Mouse (Mus musculus) forebrain, embryonic 14.5 days (tissue): ENCODE data around the gene Syne1. TPM values are rescaled to one million over a fixed set of nuclear protein-coding genes. Genes with fewer than 3 reads are reported as not detected.

Source experiments
- ATAC-seq: fragments of 200-750 bp; cut with Nextera tagmentation; 2 replicates; pipeline ENCODE4 v1.8.0; 2017; ENCODE audit warnings: mild to moderate bottlenecking, moderate library complexity
- DNase-seq: peaks from one replicate; pipeline ENCODE4 v3.0.0-alpha.2; 2015; ENCODE audit warnings: low spot score
- H3K27ac ChIP-seq: fragments of 300-500 bp; sonication (generic); 2 replicates; pipeline ENCODE4 v1.5.1; 2014; ENCODE audit warnings: low read depth, mild to moderate bottlenecking, control low read depth, low read length, moderate library complexity
- H3K27me3 ChIP-seq: fragments of 300-500 bp; sonication (generic); replicated peaks from 2 replicates; pipeline ENCODE4 v1.6.1; 2014; ENCODE audit warnings: low read length, control low read depth, mixed read lengths; ENCODE audit not compliant: control insufficient read depth, insufficient read depth
- H3K36me3 ChIP-seq: fragments of 300-500 bp; sonication (generic); 2 replicates; pipeline ENCODE4 v1.6.1; 2014; ENCODE audit warnings: low read length, control low read depth; ENCODE audit not compliant: control insufficient read depth, insufficient read depth
- H3K4me1 ChIP-seq: fragments of 300-500 bp; sonication (generic); 2 replicates; pipeline ENCODE4 v1.6.1; 2014; ENCODE audit warnings: antibody characterized with exemption, low read length, control low read depth; ENCODE audit not compliant: control insufficient read depth, insufficient read depth
- H3K4me2 ChIP-seq: fragments of 300-500 bp; sonication (generic); 2 replicates; pipeline ENCODE4 v1.6.1; 2014; ENCODE audit warnings: mild to moderate bottlenecking, control low read depth, low read length
- H3K4me3 ChIP-seq: fragments of 300-500 bp; sonication (generic); 2 replicates; pipeline ENCODE4 v1.5.1; 2014; ENCODE audit warnings: low read depth, low read length, control low read depth
- H3K9ac ChIP-seq: fragments of 300-500 bp; sonication (generic); 2 replicates; pipeline ENCODE4 v1.6.1; 2014; ENCODE audit warnings: mild to moderate bottlenecking, low read length, control low read depth, moderate library complexity
- H3K9me3 ChIP-seq: fragments of 300-500 bp; sonication (generic); replicated peaks from 2 replicates; pipeline ENCODE4 v1.6.1; 2016; ENCODE audit warnings: low read length, control low read depth, mixed read lengths; ENCODE audit not compliant: control insufficient read depth
- WGBS: fragments of 180-500 bp; shearing (Covaris S2); extraction: QIAGEN DNeasy Blood & Tissue Kit; methylation state at CpG from one replicate; pipeline ENCODE4 v1.1.7; 2014; 5-methylcytosine and 5-hydroxymethylcytosine counted together
- polyA plus RNA-seq: library from polyadenylated mRNA; unstranded; fragments of >200 nt; fragmentation: Nextera tagmentation; extraction: Ambion mirVana; gene quantifications from 2 replicates; pipeline ENCODE4 v1.2.1, GENCODE M21; 2014

The Syne1 gene
- polyA plus RNA-seq, 1 experiment from 2014 or later, result 3.4 TPM

GRCm38 (mm10) chr10:5547769-5548168, 3.5 kb downstream of the Syne1 start:
- H3K4me2 ChIP-seq, result no peak overlapping the region
- no peak overlapping the region for H3K9ac ChIP-seq
- H3K4me3 ChIP-seq, result no peak overlapping the region
- no peaks in the 10 kb centered on the region for H3K4me1 ChIP-seq
- 93% methylated on average over 9 of the region's 9 CpGs for WGBS
- H3K36me3 ChIP-seq, result no peaks in the 10 kb centered on the region
- ATAC-seq (no peak), DNase-seq (no peak)
- no peaks in the 10 kb centered on the region for H3K9me3 ChIP-seq
- no peaks in the 10 kb centered on the region for H3K27me3 ChIP-seq
- H3K27ac ChIP-seq, result no peak overlapping the region

GRCm38 (mm10) chr10:5546428-5546827, 4.9 kb downstream of the Syne1 start:
- Histone ChIP-seq H3K4me3 (no peak overlapping the region), H3K9me3 (no peaks in the 10 kb centered on the region), H3K4me2 (no peak overlapping the region), H3K4me1 (no peaks in the 10 kb centered on the region), H3K36me3 (no peaks in the 10 kb centered on the region), H3K27ac (no peak overlapping the region), H3K27me3 (no peaks in the 10 kb centered on the region), H3K9ac (no peak overlapping the region)
- 94% methylated on average over 5 of the region's 5 CpGs for WGBS
- DNase-seq (no peak), ATAC-seq (no peak)

- H3K36me3 ChIP-seq, result no peaks in the 10 kb centered on the region
- H3K4me3 ChIP-seq, result no peak overlapping the region
- no peaks in the 10 kb centered on the region for H3K4me1 ChIP-seq
- ATAC-seq (no peak), DNase-seq (no peak)
- WGBS, result 83% methylated on average over 1 of the region's 1 CpGs
- H3K4me2 ChIP-seq, result no peak overlapping the region
- no peaks in the 10 kb centered on the region for H3K27me3 ChIP-seq
- no peak overlapping the region for H3K9ac ChIP-seq
- H3K27ac ChIP-seq, result no peak overlapping the region
- no peaks in the 10 kb centered on the region for H3K9me3 ChIP-seq
These were observed 23.0 kb downstream of the Syne1 start for GRCm38 (mm10) chr10:5528284-5528683.

- DNase-seq, result no peak
- no peaks in the 10 kb centered on the region for H3K36me3 ChIP-seq
- no peak overlapping the region for H3K9ac ChIP-seq
- no peaks in the 10 kb centered on the region for H3K4me1 ChIP-seq
- H3K9me3 ChIP-seq, result no peaks in the 10 kb centered on the region
- no peak overlapping the region for H3K4me2 ChIP-seq
- no peak for ATAC-seq
- WGBS, result 79% methylated on average over 4 of the region's 4 CpGs
- no peak overlapping the region for H3K4me3 ChIP-seq
- no peak overlapping the region for H3K27ac ChIP-seq
- H3K27me3 ChIP-seq, result no peaks in the 10 kb centered on the region
These were observed 23.6 kb downstream of the Syne1 start for GRCm38 (mm10) chr10:5527634-5528033.

- Histone ChIP-seq H3K4me1 (no peaks in the 10 kb centered on the region), H3K4me2 (no peak overlapping the region), H3K36me3 (no peaks in the 10 kb centered on the region), H3K9me3 (no peaks in the 10 kb centered on the region), H3K27me3 (no peaks in the 10 kb centered on the region), H3K9ac (no peak overlapping the region), H3K27ac (no peak overlapping the region), H3K4me3 (no peak overlapping the region)
- ATAC-seq (no peak), DNase-seq (no peak)
- WGBS, result 89% methylated on average over 4 of the region's 4 CpGs
These were observed 28.4 kb downstream of the Syne1 start for GRCm38 (mm10) chr10:5522904-5523303.

- no peak overlapping the region for H3K9ac ChIP-seq
- no peaks in the 10 kb centered on the region for H3K36me3 ChIP-seq
- no peaks in the 10 kb centered on the region for H3K27me3 ChIP-seq
- no peaks in the 10 kb centered on the region for H3K4me1 ChIP-seq
- H3K4me2 ChIP-seq, result no peak overlapping the region
- DNase-seq (no peak), ATAC-seq (no peak)
- H3K27ac ChIP-seq, result no peak overlapping the region
- H3K4me3 ChIP-seq, result no peak overlapping the region
- no peaks in the 10 kb centered on the region for H3K9me3 ChIP-seq
- 97% methylated on average over 3 of the region's 3 CpGs for WGBS
These were observed 29.0 kb downstream of the Syne1 start for GRCm38 (mm10) chr10:5522276-5522675.

GRCm38 (mm10) chr10:5520695-5521094, 30.6 kb downstream of the Syne1 start:
- H3K9ac ChIP-seq, result no peak overlapping the region
- DNase-seq (no peak), ATAC-seq (no peak)
- no peaks in the 10 kb centered on the region for H3K36me3 ChIP-seq
- 81% methylated on average over 1 of the region's 1 CpGs for WGBS
- no peak overlapping the region for H3K4me3 ChIP-seq
- H3K27me3 ChIP-seq, result no peaks in the 10 kb centered on the region
- no peak overlapping the region for H3K4me2 ChIP-seq
- H3K27ac ChIP-seq, result no peak overlapping the region
- no peaks in the 10 kb centered on the region for H3K4me1 ChIP-seq
- H3K9me3 ChIP-seq, result no peaks in the 10 kb centered on the region

- no peak overlapping the region for H3K4me3 ChIP-seq
- WGBS, result 3% methylated on average over 3 of the region's 3 CpGs
- no peak for DNase-seq
- ATAC-seq, result no peak
- no peaks in the 10 kb centered on the region for H3K27me3 ChIP-seq
- no peak overlapping the region for H3K4me2 ChIP-seq
- no peak overlapping the region for H3K27ac ChIP-seq
- H3K4me1 ChIP-seq, result no peaks in the 10 kb centered on the region
- H3K36me3 ChIP-seq, result no peaks in the 10 kb centered on the region
- no peaks in the 10 kb centered on the region for H3K9me3 ChIP-seq
- no peak overlapping the region for H3K9ac ChIP-seq
These were observed 36.0 kb downstream of the Syne1 start for GRCm38 (mm10) chr10:5515330-5515729.

GRCm38 (mm10) chr10:5514134-5514533, 37.1 kb downstream of the Syne1 start:
- H3K36me3 ChIP-seq, result no peaks in the 10 kb centered on the region
- 90% methylated on average over 8 of the region's 8 CpGs for WGBS
- no peaks in the 10 kb centered on the region for H3K4me1 ChIP-seq
- H3K4me3 ChIP-seq, result no peak overlapping the region
- no peak overlapping the region for H3K27ac ChIP-seq
- no peaks in the 10 kb centered on the region for H3K27me3 ChIP-seq
- H3K4me2 ChIP-seq, result no peak overlapping the region
- no peak overlapping the region for H3K9ac ChIP-seq
- no peaks in the 10 kb centered on the region for H3K9me3 ChIP-seq
- ATAC-seq (no peak), DNase-seq (no peak)

- no peak for DNase-seq
- no peak for ATAC-seq
- Histone ChIP-seq H3K9ac (no peak overlapping the region), H3K9me3 (no peaks in the 10 kb centered on the region), H3K4me2 (no peak overlapping the region), H3K27ac (no peak overlapping the region), H3K36me3 (no peaks in the 10 kb centered on the region), H3K4me1 (no peaks in the 10 kb centered on the region), H3K4me3 (no peak overlapping the region), H3K27me3 (no peaks in the 10 kb centered on the region)
These were observed 39.0 kb downstream of the Syne1 start for GRCm38 (mm10) chr10:5512285-5512684.
